Mouse (Mus musculus) midbrain, embryonic 14.5 days (tissue): ENCODE data around the gene Ppef2. TPM values are rescaled to one million over a fixed set of nuclear protein-coding genes. Genes with fewer than 3 reads are reported as not detected.

ENCODE experiments used
- ATAC-seq: fragments of 200-750 bp; cut with Nextera tagmentation; 2 replicates; pipeline ENCODE4 v1.8.0; 2017; ENCODE audit warnings: moderate number of reproducible peaks, moderate library complexity; ENCODE audit not compliant: low FRiP score, low TSS enrichment
- DNase-seq: peaks from one replicate; pipeline ENCODE4 v3.0.0-alpha.2; 2015
- H3K27ac ChIP-seq: fragments of 300-500 bp; sonication (generic); replicated peaks from 2 replicates; pipeline ENCODE4 v1.5.1; 2014; ENCODE audit warnings: mild to moderate bottlenecking, low read depth, low read length, moderate library complexity
- H3K27me3 ChIP-seq: fragments of 300-500 bp; sonication (generic); 2 replicates; pipeline ENCODE4 v1.6.1; 2014; ENCODE audit warnings: low read length, control low read depth, mixed read lengths; ENCODE audit not compliant: control insufficient read depth, insufficient read depth
- H3K36me3 ChIP-seq: fragments of 300-500 bp; sonication (generic); 2 replicates; pipeline ENCODE4 v1.6.1; 2014; ENCODE audit warnings: low read length, control low read depth; ENCODE audit not compliant: control insufficient read depth, insufficient read depth
- H3K4me1 ChIP-seq: fragments of 300-500 bp; sonication (generic); 2 replicates; pipeline ENCODE4 v1.6.1; 2014; ENCODE audit warnings: mild to moderate bottlenecking, antibody characterized with exemption, low read length, control low read depth; ENCODE audit not compliant: control insufficient read depth, insufficient read depth
- H3K4me2 ChIP-seq: fragments of 300-500 bp; sonication (generic); 2 replicates; pipeline ENCODE4 v1.6.1; 2014; ENCODE audit warnings: mild to moderate bottlenecking, low read length, moderate library complexity
- H3K4me3 ChIP-seq: fragments of 300-500 bp; sonication (generic); replicated peaks from 2 replicates; pipeline ENCODE4 v1.5.1; 2014; ENCODE audit warnings: low read depth, low read length
- H3K9ac ChIP-seq: fragments of 300-500 bp; sonication (generic); replicated peaks from 2 replicates; pipeline ENCODE4 v1.6.1; 2014; ENCODE audit warnings: mild to moderate bottlenecking, low read length, moderate library complexity
- H3K9me3 ChIP-seq: fragments of 300-500 bp; sonication (generic); 2 replicates; pipeline ENCODE4 v1.6.1; 2016; ENCODE audit warnings: low read length, control low read depth, mixed read lengths; ENCODE audit not compliant: control insufficient read depth
- WGBS: fragments of 180-500 bp; shearing (Covaris S2); extraction: QIAGEN DNeasy Blood & Tissue Kit; methylation state at CpG from one replicate; pipeline ENCODE4 v1.1.7; 2014; 5-methylcytosine and 5-hydroxymethylcytosine counted together
- polyA plus RNA-seq: library from polyadenylated mRNA; unstranded; fragments of >200 nt; fragmentation: Nextera tagmentation; extraction: Ambion mirVana; gene quantifications from 2 replicates; pipeline ENCODE4 v1.2.1, GENCODE M21; 2014

Gene Ppef2
- polyA plus RNA-seq, 1 experiment from 2014 or later = 0.43 TPM

DNA sequence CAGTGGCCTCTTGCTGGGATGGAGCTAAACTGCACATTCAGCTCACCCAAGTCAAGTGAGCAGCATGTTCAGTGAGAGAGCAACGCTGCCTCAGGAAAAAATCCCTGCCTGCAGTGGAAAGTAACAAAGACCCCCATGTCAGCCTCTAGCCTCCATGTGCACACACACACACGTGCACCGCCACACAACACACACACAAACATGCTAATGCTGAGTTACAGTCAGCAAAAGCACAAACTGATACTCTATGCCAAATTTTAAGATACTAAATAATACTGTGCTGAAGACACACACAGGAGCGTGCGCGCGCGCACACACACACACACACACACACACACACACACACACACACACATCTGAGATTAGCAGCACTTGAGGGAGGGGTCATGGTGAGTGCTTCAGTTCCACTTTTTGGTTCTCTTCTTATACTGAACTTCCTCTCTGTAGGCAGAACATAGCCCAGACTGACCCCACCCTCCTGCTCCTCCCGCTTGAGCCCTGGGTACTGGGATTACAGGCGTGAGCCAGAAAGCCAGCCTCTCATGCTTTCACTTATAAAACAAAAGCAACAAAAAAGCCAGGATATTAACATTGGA lies 23.0 kb upstream of the Ppef2 start:
- DNase-seq (no peak), ATAC-seq (no peak)
- Histone ChIP-seq H3K4me2 (peak overlapping the region; percentile 87; the same call in 1 of the 2 replicates), H3K9me3 (no peaks in the 10 kb centered on the region), H3K27ac (0 out of 2 replicates have a peak overlapping the region, but pooled peaks have one; percentile 49), H3K27me3 (no peaks in the 10 kb centered on the region; the same call in 1 of the 2 replicates), H3K4me3 (no peak overlapping the region), H3K9ac (no peak overlapping the region), H3K4me1 (peaks cover 7% of the 10 kb centered on the region), H3K36me3 (0 out of 2 replicates have a peak, but pooled peaks cover 2% of the 10 kb centered on the region)
- WGBS = 83% methylated on average over 10 of the region's 10 CpGs

- ATAC-seq (peak; percentile 86), DNase-seq (peak; percentile 83)
- Histone ChIP-seq H3K27ac (peak within 1 kb of the TSS; percentile 49), H3K36me3 (no peaks in the 10 kb centered on the region), H3K9me3 (no peaks in the 10 kb centered on the region), H3K4me1 (peaks cover 7% of the 10 kb centered on the region), H3K27me3 (no peaks in the 10 kb centered on the region; the same call in 1 of the 2 replicates), H3K9ac (peak within 1 kb of the TSS; percentile 61), H3K4me3 (peak within 1 kb of the TSS; percentile 58), H3K4me2 (peak within 1 kb of the TSS; percentile 87)
- WGBS = 3% methylated on average over 54 of the region's 54 CpGs
These were observed 21.6 kb upstream of the Ppef2 start, which contains the start of gene Naaa for GRCm38 (mm10) chr5:92277437-92278394. TSS of gene Naaa (minus strand) at chr5:92278170.

DNA sequence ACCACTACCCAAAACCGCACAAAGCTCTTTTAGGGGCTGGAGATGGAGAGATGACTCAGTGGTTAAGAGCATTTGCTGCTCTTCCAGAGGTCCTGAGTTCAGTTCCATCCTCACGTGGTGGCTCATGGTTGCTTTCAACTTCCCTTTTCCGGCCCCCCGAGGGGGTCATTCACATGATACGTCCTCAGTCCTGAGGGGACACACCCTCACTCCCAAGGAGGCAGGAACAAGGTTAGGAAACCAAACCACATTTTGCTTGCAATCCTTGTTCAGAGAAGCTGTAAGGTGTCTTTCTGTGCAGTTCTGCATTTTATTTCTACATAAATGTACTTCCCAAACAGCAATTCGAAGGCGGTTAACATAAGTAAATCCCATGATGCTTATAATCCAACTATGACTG lies 14.4 kb upstream of the Ppef2 start:
- H3K4me2 ChIP-seq = no peak overlapping the region
- H3K4me3 ChIP-seq = no peak overlapping the region
- H3K9ac ChIP-seq = no peak overlapping the region
- H3K27me3 ChIP-seq = no peaks in the 10 kb centered on the region
- no peaks in the 10 kb centered on the region for H3K4me1 ChIP-seq
- no peaks in the 10 kb centered on the region for H3K36me3 ChIP-seq
- 88% methylated on average over 7 of the region's 7 CpGs for WGBS
- H3K27ac ChIP-seq = no peak overlapping the region
- H3K9me3 ChIP-seq = no peaks in the 10 kb centered on the region
- no peak for DNase-seq
- ATAC-seq = no peak

DNA sequence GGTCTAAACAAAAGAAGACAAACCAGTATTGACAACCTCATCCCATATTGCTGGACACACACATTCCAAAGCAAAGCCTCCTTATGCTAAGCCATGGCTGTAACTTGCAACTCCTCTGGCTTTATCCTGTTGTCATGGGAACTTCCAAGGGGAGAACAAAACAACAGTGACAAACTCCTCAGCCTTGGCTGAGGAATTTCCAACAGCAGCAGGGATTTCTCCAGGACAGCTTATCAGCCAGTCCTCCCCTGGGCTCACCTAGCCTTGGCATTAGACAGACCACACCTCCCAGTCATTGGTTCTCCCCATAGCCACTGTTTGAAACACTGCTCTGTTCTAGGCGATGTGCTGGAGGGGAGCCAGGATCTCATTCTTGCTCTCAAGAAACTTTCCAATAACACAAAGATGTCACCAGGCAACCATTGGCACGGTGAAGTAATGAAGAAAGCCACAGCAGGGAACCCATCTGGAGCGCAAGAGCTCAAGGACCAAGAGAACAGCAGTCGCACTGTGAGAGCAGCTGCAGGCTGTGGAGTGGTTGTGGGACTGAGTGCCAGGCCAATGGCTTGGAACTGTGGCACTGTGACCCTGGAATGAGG lies 7.8 kb upstream of the Ppef2 start:
- WGBS = 3% methylated on average over 4 of the region's 4 CpGs
- Histone ChIP-seq H3K36me3 (no peaks in the 10 kb centered on the region), H3K27me3 (no peaks in the 10 kb centered on the region), H3K4me1 (peaks cover 5% of the 10 kb centered on the region; the same call in 1 of the 2 replicates), H3K9me3 (no peaks in the 10 kb centered on the region), H3K4me3 (no peak overlapping the region), H3K9ac (no peak overlapping the region), H3K4me2 (no peak overlapping the region), H3K27ac (no peak overlapping the region)
- ATAC-seq (peak; percentile 79), DNase-seq (peak; percentile 80)

DNA sequence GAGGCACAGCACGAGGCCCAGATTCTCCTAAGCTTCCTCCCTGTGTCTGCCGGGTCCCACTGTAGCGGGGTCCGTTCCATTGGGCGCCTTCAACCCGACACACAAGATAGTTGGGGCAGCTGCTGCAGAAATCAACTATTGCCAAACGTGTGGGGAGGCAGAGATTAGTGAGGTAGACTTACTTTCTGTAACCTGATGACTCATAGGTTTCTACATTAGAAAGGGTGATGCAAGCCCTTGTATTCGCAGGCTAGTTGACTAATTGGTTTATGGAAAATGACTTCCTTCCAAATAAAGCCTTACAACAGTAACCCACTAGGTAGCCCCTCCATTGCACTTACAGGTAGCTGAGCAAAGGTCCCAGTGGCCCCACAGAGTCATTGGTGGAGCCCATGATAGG lies 6.6 kb upstream of the Ppef2 start:
- ATAC-seq (no peak), DNase-seq (no peak)
- Histone ChIP-seq H3K9me3 (no peaks in the 10 kb centered on the region), H3K27me3 (no peaks in the 10 kb centered on the region; the same call in 1 of the 2 replicates), H3K4me1 (peaks cover 5% of the 10 kb centered on the region; the same call in 1 of the 2 replicates), H3K36me3 (no peaks in the 10 kb centered on the region), H3K4me3 (no peak overlapping the region), H3K4me2 (no peak overlapping the region), H3K9ac (no peak overlapping the region), H3K27ac (no peak overlapping the region)
- 91% methylated on average over 8 of the region's 8 CpGs for WGBS

- WGBS = 66% methylated on average over 6 of the region's 6 CpGs
- no peaks in the 10 kb centered on the region for H3K36me3 ChIP-seq
These were observed 1.6 kb downstream of the Ppef2 start for GRCm38 (mm10) chr5:92254476-92254875.

DNA sequence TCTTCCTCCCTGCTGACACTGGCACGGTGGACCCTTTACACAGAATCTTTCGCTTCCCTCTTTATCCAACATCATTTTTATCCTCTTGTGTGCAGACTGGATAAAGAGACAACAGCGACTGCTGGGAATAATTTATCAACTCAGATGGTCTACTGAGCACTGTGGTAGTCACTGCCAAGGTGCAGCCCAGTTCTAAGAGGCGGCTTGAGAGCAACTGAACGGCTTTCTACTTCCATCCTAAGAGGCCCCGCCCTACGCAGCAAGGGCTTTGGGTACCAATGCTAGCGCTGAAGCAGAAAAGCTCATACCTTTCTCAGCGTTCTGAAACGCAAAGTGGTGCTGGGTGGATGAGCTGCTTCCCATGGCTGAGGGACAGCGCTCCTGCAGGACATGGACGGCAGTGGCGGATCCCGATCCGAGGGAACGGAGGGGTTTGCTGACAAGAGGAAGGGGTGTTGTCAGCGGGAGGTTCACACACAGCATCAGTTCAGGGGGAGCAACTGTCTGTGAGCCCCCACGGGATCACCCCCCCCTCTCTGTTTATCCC lies 3.2 kb downstream of the Ppef2 start:
- no peaks in the 10 kb centered on the region for H3K4me1 ChIP-seq
- WGBS = 15% methylated on average over 18 of the region's 18 CpGs

More at GRCm38 (mm10) chr5:92254476-92254875, 1.6 kb downstream of the Ppef2 start:
- no peak overlapping the region for H3K9ac ChIP-seq
- DNase-seq (no peak), ATAC-seq (no peak)
- no peaks in the 10 kb centered on the region; the same call in 1 of the 2 replicates for H3K27me3 ChIP-seq
- no peak overlapping the region for H3K27ac ChIP-seq
- H3K9me3 ChIP-seq = no peaks in the 10 kb centered on the region
- no peak overlapping the region for H3K4me2 ChIP-seq
- no peaks in the 10 kb centered on the region for H3K4me1 ChIP-seq
- no peak overlapping the region for H3K4me3 ChIP-seq

GRCm38 (mm10) chr5:92252031-92252430 lies 4.0 kb downstream of the Ppef2 start:
- WGBS = 91% methylated on average over 6 of the region's 6 CpGs
- no peak overlapping the region for H3K27ac ChIP-seq

More for the DNA sequence above, 3.2 kb downstream of the Ppef2 start:
- H3K27me3 ChIP-seq = no peaks in the 10 kb centered on the region
- ATAC-seq = peak; percentile 55; the same call in 1 of the 2 replicates
- H3K4me3 ChIP-seq = no peak overlapping the region
- DNase-seq = peak; percentile 73
- H3K9ac ChIP-seq = no peak overlapping the region; the same call in 1 of the 2 replicates
- no peak overlapping the region for H3K27ac ChIP-seq
- H3K4me2 ChIP-seq = peak overlapping the region; percentile 37
- H3K36me3 ChIP-seq = no peaks in the 10 kb centered on the region
- H3K9me3 ChIP-seq = no peaks in the 10 kb centered on the region

More at GRCm38 (mm10) chr5:92252031-92252430, 4.0 kb downstream of the Ppef2 start:
- H3K27me3 ChIP-seq = no peaks in the 10 kb centered on the region
- no peak overlapping the region for H3K4me2 ChIP-seq
- H3K9me3 ChIP-seq = no peaks in the 10 kb centered on the region
- DNase-seq = no peak
- no peak for ATAC-seq
- H3K36me3 ChIP-seq = no peaks in the 10 kb centered on the region
- no peak overlapping the region for H3K9ac ChIP-seq
- no peaks in the 10 kb centered on the region for H3K4me1 ChIP-seq
- no peak overlapping the region for H3K4me3 ChIP-seq
